Mouse (Mus musculus): ENCODE measurements around the gene Itga7. TPM values are rescaled to one million over a fixed set of nuclear protein-coding genes. Genes with fewer than 3 reads are reported as not detected.

Itga7 gene
- total RNA-seq, 4 experiments from 2014 or later, result 9.6 to 27.4 (median 11.8) TPM

GRCm38 (mm10) chr10:128912268-128912667, 21.4 kb upstream of the Itga7 start:
- no peak for DNase-seq

GRCm38 (mm10) chr10:128912791-128913190, 20.8 kb upstream of the Itga7 start:
- DNase-seq, result no peak

- peak; percentile 79 for DNase-seq
These were observed 20.4 kb upstream of the Itga7 start for GRCm38 (mm10) chr10:128913219-128913618.

- no peak for DNase-seq
These were observed 19.9 kb upstream of the Itga7 start for GRCm38 (mm10) chr10:128913696-128914095.

DNA sequence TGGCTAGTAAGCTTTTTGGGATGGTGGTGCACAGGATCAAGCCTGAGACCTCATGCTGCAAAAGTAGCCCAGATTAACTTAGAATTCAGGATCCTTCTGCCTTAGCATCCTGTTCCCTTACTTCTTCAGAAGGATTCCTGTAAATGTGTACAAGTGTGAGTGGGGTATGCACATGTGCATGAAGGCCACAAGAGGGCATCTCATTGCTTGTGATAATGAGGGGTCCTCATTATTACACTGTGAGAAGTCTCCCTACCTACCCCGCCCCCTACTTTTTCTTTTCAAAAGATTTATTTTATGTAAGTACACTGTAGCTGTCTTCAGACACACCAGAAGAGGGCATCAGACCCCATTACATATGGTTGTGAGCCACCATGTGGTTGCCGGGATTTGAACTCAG, 18.1 kb upstream of the Itga7 start:
- DNase-seq, result no peak

- no peak for DNase-seq
These were observed 17.0 kb upstream of the Itga7 start for GRCm38 (mm10) chr10:128916665-128917064.

DNA sequence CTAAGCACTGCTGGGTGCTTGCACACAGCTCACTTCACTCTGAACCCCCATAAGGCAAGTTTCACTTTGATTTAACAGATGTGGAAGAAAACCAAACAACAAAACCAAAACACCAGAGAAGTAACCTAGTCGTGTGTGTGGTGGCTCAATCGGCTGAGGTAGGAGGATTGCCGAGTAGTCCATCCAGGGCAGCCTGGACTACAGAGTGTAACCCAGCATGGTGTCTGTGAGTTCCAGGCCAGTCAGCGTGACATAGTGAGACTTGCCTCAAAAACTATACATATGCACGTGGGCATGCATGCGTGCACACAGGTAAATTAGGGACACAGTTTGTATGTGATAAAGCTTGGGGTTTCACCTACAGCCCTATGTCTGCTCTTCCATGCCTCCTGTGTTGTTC, 16.2 kb upstream of the Itga7 start:
- DNase-seq, result no peak

DNA sequence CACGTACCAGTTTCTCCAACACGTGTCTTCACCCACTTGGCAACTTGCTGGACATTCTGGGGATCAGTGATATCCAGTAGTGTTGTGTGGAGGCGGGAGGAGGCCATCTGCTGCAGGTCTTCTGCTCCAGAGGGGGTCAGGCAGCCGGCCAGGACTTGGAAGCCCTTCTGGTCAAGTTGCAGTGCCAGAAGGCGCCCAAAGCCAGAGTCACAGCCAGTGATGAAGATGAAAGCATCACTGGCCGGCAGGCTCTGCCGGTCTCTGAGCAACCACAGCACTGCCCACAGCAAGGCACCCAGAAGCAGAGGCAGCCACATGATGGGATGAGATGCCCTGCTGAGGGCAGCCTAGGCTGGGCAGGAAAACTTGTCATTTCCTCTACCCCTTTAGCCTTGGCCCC, 15.4 kb upstream of the Itga7 start:
- no peak for DNase-seq

- no peak for DNase-seq
These were observed 14.4 kb upstream of the Itga7 start for GRCm38 (mm10) chr10:128919203-128919631.

- no peak for DNase-seq
These were observed 13.7 kb upstream of the Itga7 start for GRCm38 (mm10) chr10:128919966-128920365.

DNA sequence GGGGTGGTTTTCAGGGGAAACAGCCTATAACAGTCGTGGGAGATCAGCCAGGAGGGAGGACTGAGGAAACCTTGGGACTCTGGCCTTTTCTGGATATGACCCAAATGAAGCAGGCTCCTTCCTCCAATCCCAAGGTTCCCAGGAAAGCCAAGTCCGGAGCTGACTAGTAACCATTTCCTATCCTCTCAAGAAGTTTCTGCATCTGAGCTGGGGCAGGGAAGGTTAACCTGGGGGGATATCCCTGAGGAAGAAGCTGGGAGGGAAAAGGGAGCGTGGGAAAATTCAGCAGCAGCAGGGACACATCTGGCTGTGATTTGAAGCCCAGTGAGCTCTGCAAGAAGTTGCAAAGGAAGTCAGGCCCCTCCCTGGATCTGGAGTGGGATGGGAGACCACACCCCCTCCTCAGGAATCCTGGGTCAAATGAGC, 12.9 kb upstream of the Itga7 start:
- DNase-seq, result no peak

DNA sequence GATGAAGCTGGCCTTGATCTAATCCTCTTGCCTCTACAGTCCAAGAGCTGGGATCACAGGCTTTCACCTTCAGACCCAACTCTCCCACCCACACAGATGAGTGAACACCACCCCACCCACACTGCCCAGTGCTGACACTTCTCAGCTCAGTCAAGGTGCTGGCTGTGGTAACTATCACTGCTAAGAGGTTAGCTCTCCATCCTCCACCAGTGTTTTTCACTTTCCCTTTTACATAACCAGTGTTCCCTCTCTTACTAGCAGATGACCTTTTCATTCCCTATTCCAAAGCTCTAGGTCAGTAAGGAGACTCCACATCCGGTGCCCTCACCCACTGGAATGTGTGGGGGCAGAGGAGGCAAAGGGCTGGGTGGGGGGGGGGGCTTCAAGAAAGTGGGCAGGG, 12.4 kb upstream of the Itga7 start:
- DNase-seq, result no peak

DNA sequence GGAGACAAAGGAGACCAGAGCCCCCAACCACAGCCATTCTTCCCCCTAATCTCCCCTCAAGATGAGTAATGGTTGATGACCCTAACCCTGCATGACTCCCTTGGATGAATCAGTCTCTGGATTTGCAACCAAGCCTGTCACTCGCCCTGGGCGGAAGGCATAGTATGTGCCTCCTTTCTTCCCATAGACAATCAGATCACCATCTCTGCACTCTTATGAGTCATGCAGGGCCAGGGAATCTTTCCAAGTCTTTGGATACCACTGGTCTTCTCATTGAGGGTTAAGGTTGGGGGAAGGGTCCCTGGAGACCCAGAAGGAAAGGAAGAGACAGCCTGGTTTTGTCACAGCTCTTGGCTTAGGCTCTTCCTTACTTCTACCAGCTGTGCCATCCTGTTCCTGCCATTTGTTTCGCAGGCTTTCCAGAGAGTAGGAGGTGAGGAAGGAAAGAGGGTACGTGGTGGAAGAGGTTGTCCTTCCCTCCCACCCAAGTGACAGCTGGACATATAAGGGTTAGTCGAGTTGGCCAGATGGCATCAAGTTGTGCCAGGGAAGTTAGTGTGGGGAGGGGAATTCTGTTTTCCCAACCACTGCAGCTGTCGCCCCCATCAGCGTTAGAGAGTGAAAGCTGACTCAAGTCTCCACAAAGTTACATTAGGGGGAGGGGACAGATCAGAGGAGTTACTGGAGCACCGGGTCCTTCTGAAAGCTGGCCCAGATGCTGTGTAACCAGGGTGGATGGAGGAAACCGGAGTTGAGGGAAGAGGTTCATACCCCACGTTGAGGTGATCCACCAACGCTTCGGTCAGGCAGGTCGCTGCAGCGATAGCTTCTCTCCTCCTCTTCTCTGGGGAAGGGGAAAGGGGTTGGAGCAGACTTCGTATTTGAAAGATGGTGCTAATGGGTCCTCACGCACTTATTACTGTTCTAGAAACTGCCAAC, 11.5 kb upstream of the Itga7 start:
- DNase-seq, result peak; percentile 59

DNA sequence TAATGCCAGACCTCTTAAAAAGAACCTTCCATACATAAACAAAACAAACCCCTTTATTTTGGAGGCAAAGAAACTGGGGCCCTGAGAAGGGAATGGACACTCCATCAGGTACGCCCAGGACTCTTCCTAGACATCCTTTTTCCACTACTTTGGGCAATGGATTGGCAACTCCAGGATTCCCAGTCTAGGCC, 10.9 kb upstream of the Itga7 start, which contains the start of gene Rdh5:
TSS of gene Rdh5 (minus strand) at position 67 of the 191 bp plus-strand sequence.
- DNase-seq, result no peak

DNA sequence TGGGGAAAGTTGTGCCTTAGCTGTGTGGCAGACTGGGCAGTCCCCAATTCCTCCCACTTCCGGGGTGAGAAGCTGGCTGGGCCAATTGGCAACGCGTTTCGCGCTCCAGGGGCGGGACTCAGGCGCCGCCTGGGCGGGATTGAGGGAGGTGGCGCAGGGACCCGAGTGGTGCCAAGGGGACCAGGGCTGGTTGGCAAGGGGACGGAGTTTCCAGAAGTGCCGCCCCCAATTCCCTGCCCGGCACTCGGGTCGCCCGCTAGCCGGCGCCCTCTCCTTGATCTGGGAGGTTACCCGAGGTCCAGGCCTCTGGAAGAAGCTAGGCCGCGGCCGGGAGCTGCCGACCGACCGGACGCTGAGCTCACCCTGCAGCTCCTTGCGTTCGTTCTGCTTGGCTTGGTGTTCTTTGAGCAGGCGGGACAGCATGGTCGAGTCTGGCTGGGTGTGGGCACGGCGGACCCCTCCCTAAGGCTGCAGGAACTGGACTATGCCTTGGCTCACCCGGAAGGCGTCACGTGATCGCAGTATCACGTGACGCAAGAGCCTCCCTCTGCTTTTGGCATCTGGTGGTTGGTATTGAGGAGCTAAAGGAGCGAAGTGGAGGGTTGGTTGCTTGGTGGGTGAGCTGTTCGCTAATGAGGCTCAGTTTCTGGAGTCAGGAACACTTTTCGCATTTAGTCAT, 10.5 kb upstream of the Itga7 start:
- DNase-seq, result peak; percentile 97

DNA sequence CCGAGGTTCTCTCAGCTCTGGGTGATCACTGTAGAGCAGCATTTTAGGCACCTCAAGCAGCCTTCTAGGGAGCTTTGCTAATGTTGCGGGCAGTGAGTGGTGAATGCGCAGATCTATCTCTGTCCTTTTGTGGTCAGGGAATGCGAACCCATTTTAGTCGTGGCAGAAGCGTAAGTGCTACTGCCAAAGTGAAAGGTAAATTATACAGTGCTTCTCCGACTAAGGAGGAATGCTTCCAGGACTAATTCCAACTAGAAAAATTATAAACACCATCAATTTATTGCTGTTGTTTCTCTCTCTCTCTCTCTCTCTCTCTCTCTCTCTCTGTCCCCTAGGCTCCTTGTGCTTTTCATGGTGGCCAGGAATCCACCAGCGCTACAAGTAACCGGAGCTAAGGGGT, 9.7 kb upstream of the Itga7 start, which contains the start of gene Bloc1s1:
TSS of gene Bloc1s1 (minus strand) at position 101 of the 400 bp plus-strand sequence.
- no peak for DNase-seq

DNA sequence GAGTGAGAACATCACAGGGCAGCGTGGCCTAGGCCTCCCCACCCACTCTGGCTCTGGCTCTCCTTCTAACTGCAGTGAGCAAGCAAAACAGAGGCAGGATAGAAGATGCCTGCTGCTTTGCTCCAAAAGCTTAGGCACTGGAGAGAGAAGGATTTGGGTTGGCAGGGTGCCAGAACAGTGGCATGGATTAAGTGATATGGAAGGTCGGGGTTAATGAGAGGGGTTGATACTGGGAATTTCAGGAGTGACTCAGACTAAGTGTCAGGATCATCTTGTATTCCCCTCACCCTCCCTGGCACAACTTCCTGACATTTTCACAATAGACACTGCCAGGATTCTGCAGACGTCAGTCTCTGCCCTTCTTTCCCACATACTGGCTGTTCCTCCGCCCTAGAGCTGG, 5.3 kb upstream of the Itga7 start:
- DNase-seq, result no peak

- DNase-seq, result no peak
These were observed 3.8 kb upstream of the Itga7 start for GRCm38 (mm10) chr10:128929638-128930378.

- no peak for DNase-seq
These were observed 2.2 kb upstream of the Itga7 start for GRCm38 (mm10) chr10:128931441-128931840.

DNA sequence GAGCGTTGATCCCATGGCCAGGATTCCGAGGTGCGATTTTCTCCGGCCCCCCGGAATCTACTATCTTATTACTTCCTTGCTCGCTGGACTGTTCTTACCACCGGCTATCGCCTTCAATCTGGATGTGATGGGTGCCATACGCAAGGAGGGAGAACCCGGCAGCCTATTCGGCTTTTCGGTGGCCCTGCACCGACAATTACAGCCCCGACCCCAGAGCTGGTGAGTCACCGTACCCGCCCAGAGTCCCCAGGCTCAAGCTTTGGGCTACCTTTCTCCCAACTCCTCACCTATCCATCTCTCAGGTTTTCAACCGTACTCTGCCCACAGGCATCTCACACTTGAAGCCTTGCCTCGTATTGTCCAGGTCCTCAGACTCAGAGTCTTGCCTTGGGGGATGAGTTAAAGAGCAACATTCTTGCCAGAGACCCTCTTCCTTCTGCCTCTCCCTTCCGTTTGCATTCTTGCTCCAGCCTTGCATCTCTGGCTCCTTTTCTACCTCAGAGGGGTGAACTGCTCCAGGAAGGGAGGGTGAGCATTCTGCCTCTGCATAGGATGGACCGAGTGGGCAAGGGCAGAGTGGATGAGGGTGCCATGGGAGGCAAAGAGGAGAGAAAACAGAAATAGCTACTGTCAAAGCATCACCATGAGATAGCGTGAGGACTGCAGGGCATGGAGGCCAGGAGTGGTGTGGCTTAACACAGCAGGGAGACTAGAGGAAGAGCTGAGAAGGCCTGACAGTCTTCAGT, 531 bp downstream of the Itga7 start:
- DNase-seq, result no peak

GRCm38 (mm10) chr10:128934997-128935787, 1.6 kb downstream of the Itga7 start:
- DNase-seq, result no peak

Data from adrenal gland, adult 8-10 months (tissue).